Mouse (Mus musculus): Measurements from ENCODE around the gene Paqr9. TPM values are rescaled to one million over a fixed set of nuclear protein-coding genes. Genes with fewer than 3 reads are reported as not detected.

Paqr9 gene
- polyA plus RNA-seq, 2 experiments = 7.5 to 12.2 TPM

GRCm38 (mm10) chr9:95522561-95522960 lies 36.9 kb upstream of the Paqr9 start:
- peaks cover 0 to 5% of the 10 kb centered on the region in 2 experiments; a peak in 3 of 4 replicates for H3K4me1 ChIP-seq (replicated peaks; ENCODE audit: control insufficient read depth in 2 of 2, insufficient read depth in 2 of 2, low read length in 1 of 2)
- H3K4me2 ChIP-seq (ENCODE audit: low read depth) = no peak overlapping the region
- no peaks in the 10 kb centered on the region for H3K36me3 ChIP-seq (replicated peaks; ENCODE audit: control insufficient read depth, insufficient read depth, low read depth)
- H3K27me3 ChIP-seq (ENCODE audit: control insufficient read depth, insufficient read depth, low read length) = no peaks in the 10 kb centered on the region
- DNase-seq (ENCODE audit: low read depth in 3 of 3, low spot score in 3 of 3) (no peak), ATAC-seq (ENCODE audit: insufficient read depth) (no peak)
- H3K9ac ChIP-seq (replicated peaks) = no peak overlapping the region
- H3K4me3 ChIP-seq (ENCODE audit: insufficient read depth in 1 of 2, low read depth in 2 of 2, low read length in 2 of 2) = no peak overlapping the region
- WGBS (ENCODE audit: insufficient replicate concordance) = 59% methylated on average over 2 of the region's 2 CpGs
- H3K27ac ChIP-seq = no peak overlapping the region
- TF ChIP-seq EP300 (IDR thresholded peaks at IDR 0.05; ENCODE audit: low read depth) (no peak), CTCF (IDR thresholded peaks at IDR 0.05; ENCODE audit: low read depth) (no peak)
- H3K9me3 ChIP-seq (ENCODE audit: control insufficient read depth, low read length) = no peaks in the 10 kb centered on the region

- Histone ChIP-seq H3K9me3 (ENCODE audit: control insufficient read depth, low read length) (no peaks in the 10 kb centered on the region), H3K27ac (no peak overlapping the region), H3K9ac (replicated peaks) (no peak overlapping the region), H3K4me1 (replicated peaks; ENCODE audit: control insufficient read depth in 2 of 2, insufficient read depth in 2 of 2, low read length in 1 of 2) (peaks cover 0 to 7% of the 10 kb centered on the region in 2 experiments; a peak in 3 of 4 replicates), H3K27me3 (ENCODE audit: control insufficient read depth, insufficient read depth, low read length) (no peaks in the 10 kb centered on the region), H3K4me3 (ENCODE audit: insufficient read depth in 1 of 2, low read depth in 2 of 2, low read length in 2 of 2) (no peak overlapping the region), H3K36me3 (replicated peaks; ENCODE audit: control insufficient read depth, insufficient read depth, low read depth) (no peaks in the 10 kb centered on the region), H3K4me2 (ENCODE audit: low read depth) (no peak overlapping the region)
- ATAC-seq (ENCODE audit: insufficient read depth) = no peak
- no peak for DNase-seq (ENCODE audit: low read depth in 3 of 3, low spot score in 3 of 3)
- TF ChIP-seq EP300 (IDR thresholded peaks at IDR 0.05; ENCODE audit: low read depth) (no peak), CTCF (IDR thresholded peaks at IDR 0.05; ENCODE audit: low read depth) (no peak)
- 63% methylated on average over 6 of the region's 6 CpGs for WGBS (ENCODE audit: insufficient replicate concordance)
These were observed 34.1 kb upstream of the Paqr9 start for GRCm38 (mm10) chr9:95525376-95525775.

GRCm38 (mm10) chr9:95525961-95526360 lies 33.5 kb upstream of the Paqr9 start:
- H3K36me3 ChIP-seq (replicated peaks; ENCODE audit: control insufficient read depth, insufficient read depth, low read depth) = no peaks in the 10 kb centered on the region
- no peaks in the 10 kb centered on the region for H3K27me3 ChIP-seq (ENCODE audit: control insufficient read depth, insufficient read depth, low read length)
- H3K4me2 ChIP-seq (ENCODE audit: low read depth) = no peak overlapping the region
- no peak for DNase-seq (ENCODE audit: low read depth in 3 of 3, low spot score in 3 of 3)
- ATAC-seq (ENCODE audit: insufficient read depth) = no peak
- H3K4me1 ChIP-seq (replicated peaks; ENCODE audit: control insufficient read depth in 2 of 2, insufficient read depth in 2 of 2, low read length in 1 of 2) = peaks cover 0 to 7% of the 10 kb centered on the region in 2 experiments; a peak in 3 of 4 replicates
- no peak overlapping the region for H3K9ac ChIP-seq (replicated peaks)
- H3K27ac ChIP-seq = no peak overlapping the region
- no peaks in the 10 kb centered on the region for H3K9me3 ChIP-seq (ENCODE audit: control insufficient read depth, low read length)
- H3K4me3 ChIP-seq (ENCODE audit: insufficient read depth in 1 of 2, low read depth in 2 of 2, low read length in 2 of 2) = no peak overlapping the region
- TF ChIP-seq CTCF (IDR thresholded peaks at IDR 0.05; ENCODE audit: low read depth) (peak; percentile 71), EP300 (IDR thresholded peaks at IDR 0.05; ENCODE audit: low read depth) (no peak)
- 20% methylated on average over 2 of the region's 2 CpGs for WGBS (ENCODE audit: insufficient replicate concordance)

GRCm38 (mm10) chr9:95527676-95528075 lies 31.8 kb upstream of the Paqr9 start:
- TF ChIP-seq CTCF (IDR thresholded peaks at IDR 0.05; ENCODE audit: low read depth) (no peak), EP300 (IDR thresholded peaks at IDR 0.05; ENCODE audit: low read depth) (no peak)
- H3K4me2 ChIP-seq (ENCODE audit: low read depth) = no peak overlapping the region
- H3K4me3 ChIP-seq (ENCODE audit: insufficient read depth in 1 of 2, low read depth in 2 of 2, low read length in 2 of 2) = no peak overlapping the region
- H3K36me3 ChIP-seq (replicated peaks; ENCODE audit: control insufficient read depth, insufficient read depth, low read depth) = no peaks in the 10 kb centered on the region
- no peak for ATAC-seq (ENCODE audit: insufficient read depth)
- H3K9me3 ChIP-seq (ENCODE audit: control insufficient read depth, low read length) = no peaks in the 10 kb centered on the region
- H3K27ac ChIP-seq = no peak overlapping the region
- no peaks in the 10 kb centered on the region for H3K27me3 ChIP-seq (ENCODE audit: control insufficient read depth, insufficient read depth, low read length)
- 10% methylated on average over 2 of the region's 2 CpGs for WGBS (ENCODE audit: insufficient replicate concordance)
- DNase-seq (ENCODE audit: low read depth in 3 of 3, low spot score in 3 of 3) = no peak
- H3K9ac ChIP-seq (replicated peaks) = no peak overlapping the region
- H3K4me1 ChIP-seq (replicated peaks; ENCODE audit: control insufficient read depth in 2 of 2, insufficient read depth in 2 of 2, low read length in 1 of 2) = peaks cover 0 to 3% of the 10 kb centered on the region in 2 experiments; a peak in 3 of 4 replicates

GRCm38 (mm10) chr9:95531144-95531543 lies 28.3 kb upstream of the Paqr9 start:
- Histone ChIP-seq H3K4me2 (ENCODE audit: low read depth) (no peak overlapping the region), H3K36me3 (replicated peaks; ENCODE audit: control insufficient read depth, insufficient read depth, low read depth) (no peaks in the 10 kb centered on the region), H3K27ac (no peak overlapping the region), H3K27me3 (ENCODE audit: control insufficient read depth, insufficient read depth, low read length) (no peaks in the 10 kb centered on the region), H3K9ac (replicated peaks) (no peak overlapping the region), H3K4me3 (ENCODE audit: insufficient read depth in 1 of 2, low read depth in 2 of 2, low read length in 2 of 2) (no peak overlapping the region), H3K4me1 (replicated peaks; ENCODE audit: control insufficient read depth in 2 of 2, insufficient read depth in 2 of 2, low read length in 1 of 2) (peaks cover 0 to 3% of the 10 kb centered on the region in 2 experiments; a peak in 3 of 4 replicates), H3K9me3 (ENCODE audit: control insufficient read depth, low read length) (no peaks in the 10 kb centered on the region)
- ATAC-seq (ENCODE audit: insufficient read depth) (no peak), DNase-seq (ENCODE audit: low read depth in 3 of 3, low spot score in 3 of 3) (no peak)
- TF ChIP-seq CTCF (IDR thresholded peaks at IDR 0.05; ENCODE audit: low read depth) (no peak), EP300 (IDR thresholded peaks at IDR 0.05; ENCODE audit: low read depth) (no peak)
- WGBS (ENCODE audit: insufficient replicate concordance) = 73% methylated on average over 3 of the region's 3 CpGs
